Mouse (Mus musculus) mouse embryonic stem cell (cell line): ENCODE measurements around the gene Errfi1.

Experiments used
- in situ Hi-C, 2 experiments: fragments of 300-500 bp; cut with MboI; formaldehyde crosslinking; loops; 1 replicate in 1 of 2; 3 replicates in 1 of 2; pipeline ENCODE4 v1.14.3; 2019 to 2020; ENCODE audit warnings: low sequenced_read_pairs in 2 of 2, low pct_unique_long_range_greater_than_20kb in 1 of 2, mixed read lengths in 1 of 2; ENCODE audit not compliant: unreplicated experiment in 1 of 2

The Errfi1 gene

GRCm38 (mm10) chr4:150837458-150837857 is 16.3 kb upstream of the Errfi1 start:
- in situ Hi-C loops, result no loop called here

- in situ Hi-C loops, result no loop called here
Measured at GRCm38 (mm10) chr4:150842045-150842444, 11.7 kb upstream of the Errfi1 start.

- in situ Hi-C loops, result no loop called here
Measured at GRCm38 (mm10) chr4:150843181-150843580, 10.5 kb upstream of the Errfi1 start.

GRCm38 (mm10) chr4:150846316-150846715 is 7.4 kb upstream of the Errfi1 start:
- in situ Hi-C loops, result loop anchor here in 1 of 2 experiments (5.0 kb wide), 1 partner anchor 74 kb away; no protein-coding TSS in a partner anchor

GRCm38 (mm10) chr4:150849964-150850363 is 3.8 kb upstream of the Errfi1 start:
- in situ Hi-C loops, result loop anchor here in 1 of 2 experiments (5.0 kb wide), 1 partner anchor 78 kb away; no protein-coding TSS in a partner anchor

- in situ Hi-C loops, result no loop called here
Measured at GRCm38 (mm10) chr4:150850893-150851292, 2.8 kb upstream of the Errfi1 start.

GRCm38 (mm10) chr4:150852045-150852444 is 1.7 kb upstream of the Errfi1 start:
- in situ Hi-C loops, result no loop called here

GRCm38 (mm10) chr4:150852479-150852878 is 1.2 kb upstream of the Errfi1 start:
- in situ Hi-C loops, result no loop called here

GRCm38 (mm10) chr4:150854839-150855246 is 1.1 kb downstream of the Errfi1 start:
- in situ Hi-C loops, result no loop called here

GRCm38 (mm10) chr4:150855346-150855745 is 1.6 kb downstream of the Errfi1 start:
- in situ Hi-C loops, result no loop called here

GRCm38 (mm10) chr4:150860526-150860925 is 6.8 kb downstream of the Errfi1 start:
- in situ Hi-C loops, result loop anchor here in 1 of 2 experiments (10.0 kb wide), 1 partner anchor 206 kb away; the partner anchor contains the start of gene Slc45a1

GRCm38 (mm10) chr4:150861161-150861560 is 7.4 kb downstream of the Errfi1 start:
- in situ Hi-C loops, result loop anchor here in 1 of 2 experiments (10.0 kb wide), 1 partner anchor 206 kb away; the partner anchor contains the start of gene Slc45a1

- in situ Hi-C loops, result loop anchor here in 1 of 2 experiments (10.0 kb wide), 1 partner anchor 208 kb away; the partner anchor contains the start of gene Slc45a1
Measured at GRCm38 (mm10) chr4:150862626-150863375, 9.1 kb downstream of the Errfi1 start.

- in situ Hi-C loops, result loop anchor here in 1 of 2 experiments (10.0 kb wide), 1 partner anchor 211 kb away; the partner anchor contains the start of gene Slc45a1
Measured at GRCm38 (mm10) chr4:150865371-150865770, 11.7 kb downstream of the Errfi1 start.

GRCm38 (mm10) chr4:150866069-150866468 is 12.3 kb downstream of the Errfi1 start:
- in situ Hi-C loops, result loop anchor here in 1 of 2 experiments (10.0 kb wide), 1 partner anchor 211 kb away; the partner anchor contains the start of gene Slc45a1

- in situ Hi-C loops, result loop anchor here in 1 of 2 experiments (10.0 kb wide), 1 partner anchor 212 kb away; the partner anchor contains the start of gene Slc45a1
Measured at GRCm38 (mm10) chr4:150866494-150866893, 12.8 kb downstream of the Errfi1 start.

- in situ Hi-C loops, result loop anchor here in 1 of 2 experiments (10.0 kb wide), 1 partner anchor 213 kb away; the partner anchor contains the start of gene Slc45a1
Measured at GRCm38 (mm10) chr4:150868161-150868560, 14.4 kb downstream of the Errfi1 start.

- in situ Hi-C loops, result loop anchor here in 1 of 2 experiments (10.0 kb wide), 1 partner anchor 214 kb away; the partner anchor contains the start of gene Slc45a1
Measured at GRCm38 (mm10) chr4:150868859-150869258, 15.1 kb downstream of the Errfi1 start.
